Mouse (Mus musculus) CH12.LX (cell line): ENCODE results near the gene Frmd5.

ENCODE experiments used
- CHD2 ChIP-seq: IDR thresholded peaks from 2 replicates; pipeline ENCODE4 v1.6.1; 2011; ENCODE audit warnings: low read length, improper control_type of control experiment
- CTCF ChIP-seq, 2 experiments: IDR thresholded peaks in 1 of 2; conservative IDR thresholded peaks in 1 of 2; 2 replicates each; pipeline ENCODE4 v1.5.1; 2011 to 2012; ENCODE audit warnings: low read depth in 2 of 2, low read length in 2 of 2, improper control_type of control experiment in 1 of 2, inconsistent platforms in 1 of 2, mild to moderate bottlenecking in 1 of 2, moderate library complexity in 1 of 2
- E2F4 ChIP-seq: IDR thresholded peaks from 2 replicates; pipeline ENCODE4 v1.6.1; 2011; ENCODE audit warnings: low read depth, low read length, improper control_type of control experiment; ENCODE audit not compliant: insufficient replicate concordance
- ELF1 ChIP-seq: IDR thresholded peaks from 2 replicates; pipeline ENCODE4 v1.6.1; 2014; ENCODE audit warnings: low read depth, mild to moderate bottlenecking, inconsistent platforms, low read length, improper control_type of control experiment
- EP300 ChIP-seq: IDR thresholded peaks from 2 replicates; pipeline ENCODE4 v1.6.1; 2011; ENCODE audit warnings: low read length, improper control_type of control experiment
- HCFC1 ChIP-seq: IDR thresholded peaks from 2 replicates; pipeline ENCODE4 v1.6.1; 2012; ENCODE audit warnings: low read depth, mild to moderate bottlenecking, inconsistent platforms, low read length, improper control_type of control experiment
- IRF4 ChIP-seq: IDR thresholded peaks from 2 replicates; pipeline ENCODE4 v1.6.1; 2014; ENCODE audit warnings: low read depth, mild to moderate bottlenecking, inconsistent platforms, low read length, improper control_type of control experiment
- MAX ChIP-seq: IDR thresholded peaks from 2 replicates; pipeline ENCODE4 v1.6.1; 2011; ENCODE audit warnings: low read length, improper control_type of control experiment
- MYC ChIP-seq: IDR thresholded peaks from 2 replicates; pipeline ENCODE4 v1.6.1; 2011; ENCODE audit warnings: low read depth, mild to moderate bottlenecking, improper control_type of control experiment, low read length
- POLR2A ChIP-seq: IDR thresholded peaks from 2 replicates; pipeline ENCODE4 v1.6.1; 2011; ENCODE audit warnings: low read depth, mild to moderate bottlenecking, improper control_type of control experiment, low read length
- TBP ChIP-seq: conservative IDR thresholded peaks from 2 replicates; pipeline ENCODE4 v1.6.1; 2011; ENCODE audit warnings: low read depth, low read length, improper control_type of control experiment
- USF1 ChIP-seq: IDR thresholded peaks from 2 replicates; pipeline ENCODE4 v1.6.1; 2014; ENCODE audit warnings: low read depth, mild to moderate bottlenecking, inconsistent platforms, low read length, improper control_type of control experiment
- ZNF384 ChIP-seq: IDR thresholded peaks from 2 replicates; pipeline ENCODE4 v1.6.1; 2012; ENCODE audit warnings: low read depth, low read length, improper control_type of control experiment, inconsistent platforms

DNA sequence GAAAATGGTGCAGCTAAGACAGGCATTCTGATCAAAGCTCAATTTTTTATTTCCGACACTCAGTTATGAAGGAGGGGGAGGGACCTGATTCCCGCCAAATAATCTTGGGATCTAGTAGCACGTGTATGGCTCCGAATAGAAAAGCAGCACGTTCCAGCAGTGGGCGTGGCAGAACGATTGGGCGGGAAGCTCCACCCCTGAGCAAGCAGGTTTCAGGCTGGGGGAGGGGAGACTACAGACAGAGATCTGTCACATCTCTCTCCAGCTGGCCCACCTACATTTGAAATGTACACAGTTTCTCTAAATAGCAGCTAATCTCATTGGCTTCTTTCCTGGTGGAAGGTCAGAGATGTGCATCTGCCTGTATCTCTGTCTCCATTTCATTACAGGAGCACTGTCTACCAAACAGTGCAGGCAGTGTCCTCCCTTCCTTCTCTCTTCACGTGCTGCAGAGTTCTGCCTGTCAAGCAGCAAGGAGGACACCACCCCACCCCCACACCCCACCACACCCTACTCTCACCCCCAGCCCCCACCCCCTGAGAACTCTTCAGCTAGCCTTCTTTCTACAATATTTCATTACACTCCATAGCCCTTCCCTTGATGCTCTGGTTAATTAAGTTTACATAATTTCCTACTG lies 95.0 kb downstream of the Frmd5 start:
- TF ChIP-seq POLR2A (no peak), CTCF (conservative IDR thresholded peaks at IDR 0.05 in 1 of 2, IDR thresholded peaks at IDR 0.05 in 1 of 2; ENCODE audit: low read depth in 2 of 2, low read length in 2 of 2) (no peak), IRF4 (no peak), EP300 (no peak), TBP (no peak), HCFC1 (no peak), MAX (no peak), CHD2 (no peak), E2F4 (no peak), MYC (no peak), ELF1 (no peak), ZNF384 (no peak), USF1 (no peak)
